Mouse (Mus musculus) midbrain, postnatal 0 days (tissue): ENCODE data around the gene Pbx4. TPM values are rescaled to one million over a fixed set of nuclear protein-coding genes. Genes with fewer than 3 reads are reported as not detected.
A peak's percentile ranks its signal among the peaks of the same experiment; 100 is the strongest.

Source experiments
- ATAC-seq: fragments of 200-750 bp; cut with Nextera tagmentation; 2 replicates; pipeline ENCODE4 v1.8.0; 2017; ENCODE audit warnings: moderate number of reproducible peaks, mild to moderate bottlenecking, moderate TSS enrichment, moderate library complexity; ENCODE audit not compliant: low FRiP score
- DNase-seq: peaks from one replicate; pipeline ENCODE4 v3.0.0-alpha.2; 2015; ENCODE audit warnings: low spot score
- H3K27ac ChIP-seq: fragments of 300-500 bp; sonication (generic); 2 replicates; pipeline ENCODE4 v1.5.1; 2014; ENCODE audit warnings: low read depth, mild to moderate bottlenecking, low read length, mixed read lengths
- H3K27me3 ChIP-seq: fragments of 300-500 bp; sonication (generic); 2 replicates; pipeline ENCODE4 v1.6.1; 2014; ENCODE audit warnings: low read length, control low read depth, mixed read lengths; ENCODE audit not compliant: insufficient read depth
- H3K36me3 ChIP-seq: fragments of 300-500 bp; sonication (generic); 2 replicates; pipeline ENCODE4 v1.6.1; 2014; ENCODE audit warnings: low read length, control low read depth, mixed read lengths; ENCODE audit not compliant: insufficient read depth
- H3K4me1 ChIP-seq: fragments of 300-500 bp; sonication (generic); 2 replicates; pipeline ENCODE4 v1.6.1; 2014; ENCODE audit warnings: mild to moderate bottlenecking, control low read depth, antibody characterized with exemption, low read length, mixed read lengths; ENCODE audit not compliant: insufficient read depth
- H3K4me2 ChIP-seq: fragments of 300-500 bp; sonication (generic); 2 replicates; pipeline ENCODE4 v1.6.1; 2014; ENCODE audit warnings: low read depth, mild to moderate bottlenecking, low read length, mixed read lengths; ENCODE audit not compliant: poor library complexity, severe bottlenecking
- H3K4me3 ChIP-seq: fragments of 300-500 bp; sonication (generic); 2 replicates; pipeline ENCODE4 v1.5.1; 2014; ENCODE audit warnings: low read depth, mild to moderate bottlenecking, low read length, moderate library complexity
- H3K9ac ChIP-seq: fragments of 300-500 bp; sonication (generic); replicated peaks from 2 replicates; pipeline ENCODE4 v1.6.1; 2014; ENCODE audit warnings: mild to moderate bottlenecking, low read length, moderate library complexity, mixed read lengths; ENCODE audit not compliant: poor library complexity, severe bottlenecking
- H3K9me3 ChIP-seq: fragments of 300-500 bp; sonication (generic); 2 replicates; pipeline ENCODE4 v1.6.1; 2016; ENCODE audit warnings: low read length, control low read depth
- CTCF ChIP-seq: IDR thresholded peaks from 2 replicates; pipeline ENCODE4 v1.5.1; 2016; ENCODE audit warnings: antibody characterized with exemption, mild to moderate bottlenecking
- WGBS: fragments of 180-500 bp; shearing (Covaris S2); extraction: QIAGEN DNeasy Blood & Tissue Kit; methylation state at CpG from one replicate; pipeline ENCODE4 v1.1.7; 2014; 5-methylcytosine and 5-hydroxymethylcytosine counted together
- polyA plus RNA-seq: library from polyadenylated mRNA; unstranded; fragments of >200 nt; fragmentation: Nextera tagmentation; extraction: Ambion mirVana; gene quantifications from 2 replicates; pipeline ENCODE4 v1.2.1, GENCODE M21; 2015
- total RNA-seq: library from RNA; depleted of rRNA; stranded (reverse); fragments of >200 nt; gene quantifications from 2 replicates; pipeline ENCODE4 v1.2.3, GENCODE M21; 2014

Pbx4 gene
- total and polyA plus RNA-seq, 2 experiments from 2014 or later = 43.9 to 98.8 TPM

GRCm38 (mm10) chr8:69877396-69877795 lies 45.1 kb downstream of the Pbx4 start:
- Histone ChIP-seq H3K27ac (no peak overlapping the region), H3K4me1 (0 out of 2 replicates have a peak, but pooled peaks cover 2% of the 10 kb centered on the region), H3K9ac (no peak overlapping the region), H3K27me3 (peaks cover 31% of the 10 kb centered on the region), H3K4me3 (no peak overlapping the region), H3K9me3 (no peaks in the 10 kb centered on the region), H3K4me2 (no peak overlapping the region), H3K36me3 (no peaks in the 10 kb centered on the region)
- no peak for TF ChIP-seq CTCF
- DNase-seq = no peak
- no peak for ATAC-seq
- WGBS = 95% methylated on average over 4 of the region's 4 CpGs

GRCm38 (mm10) chr8:69877992-69878391 lies 45.7 kb downstream of the Pbx4 start:
- WGBS = 39% methylated on average over 3 of the region's 3 CpGs
- H3K4me1 ChIP-seq = 0 out of 2 replicates have a peak, but pooled peaks cover 2% of the 10 kb centered on the region
- ATAC-seq = no peak
- H3K27ac ChIP-seq = no peak overlapping the region
- no peak overlapping the region for H3K4me3 ChIP-seq
- no peak overlapping the region for H3K9ac ChIP-seq
- no peak overlapping the region for H3K4me2 ChIP-seq
- H3K27me3 ChIP-seq = peaks cover 37% of the 10 kb centered on the region
- no peaks in the 10 kb centered on the region for H3K36me3 ChIP-seq
- H3K9me3 ChIP-seq = no peaks in the 10 kb centered on the region
- TF ChIP-seq CTCF = no peak
- no peak for DNase-seq

GRCm38 (mm10) chr8:69879678-69880077 lies 47.4 kb downstream of the Pbx4 start:
- 53% methylated on average over 8 of the region's 8 CpGs for WGBS
- H3K9ac ChIP-seq = no peak overlapping the region
- H3K36me3 ChIP-seq = no peaks in the 10 kb centered on the region
- H3K4me2 ChIP-seq = 0 out of 2 replicates have a peak overlapping the region, but pooled peaks have one; percentile 49
- no peaks in the 10 kb centered on the region for H3K9me3 ChIP-seq
- DNase-seq = no peak
- peak overlapping the region; percentile 38; the same call in 1 of the 2 replicates for H3K4me3 ChIP-seq
- H3K4me1 ChIP-seq = 0 out of 2 replicates have a peak, but pooled peaks cover 2% of the 10 kb centered on the region
- peaks cover 54% of the 10 kb centered on the region for H3K27me3 ChIP-seq
- ATAC-seq = no peak
- TF ChIP-seq CTCF = no peak
- H3K27ac ChIP-seq = no peak overlapping the region

GRCm38 (mm10) chr8:69880841-69881240 lies 48.5 kb downstream of the Pbx4 start:
- Histone ChIP-seq H3K4me2 (peak overlapping the region; percentile 49), H3K4me3 (peak overlapping the region; percentile 38), H3K27ac (no peak overlapping the region), H3K27me3 (peaks cover 65% of the 10 kb centered on the region), H3K4me1 (peaks cover 4% of the 10 kb centered on the region; the same call in 1 of the 2 replicates), H3K9me3 (no peaks in the 10 kb centered on the region), H3K36me3 (no peaks in the 10 kb centered on the region), H3K9ac (no peak overlapping the region)
- ATAC-seq (no peak), DNase-seq (no peak)
- WGBS = 12% methylated on average over 37 of the region's 37 CpGs
- TF ChIP-seq CTCF = no peak

DNA sequence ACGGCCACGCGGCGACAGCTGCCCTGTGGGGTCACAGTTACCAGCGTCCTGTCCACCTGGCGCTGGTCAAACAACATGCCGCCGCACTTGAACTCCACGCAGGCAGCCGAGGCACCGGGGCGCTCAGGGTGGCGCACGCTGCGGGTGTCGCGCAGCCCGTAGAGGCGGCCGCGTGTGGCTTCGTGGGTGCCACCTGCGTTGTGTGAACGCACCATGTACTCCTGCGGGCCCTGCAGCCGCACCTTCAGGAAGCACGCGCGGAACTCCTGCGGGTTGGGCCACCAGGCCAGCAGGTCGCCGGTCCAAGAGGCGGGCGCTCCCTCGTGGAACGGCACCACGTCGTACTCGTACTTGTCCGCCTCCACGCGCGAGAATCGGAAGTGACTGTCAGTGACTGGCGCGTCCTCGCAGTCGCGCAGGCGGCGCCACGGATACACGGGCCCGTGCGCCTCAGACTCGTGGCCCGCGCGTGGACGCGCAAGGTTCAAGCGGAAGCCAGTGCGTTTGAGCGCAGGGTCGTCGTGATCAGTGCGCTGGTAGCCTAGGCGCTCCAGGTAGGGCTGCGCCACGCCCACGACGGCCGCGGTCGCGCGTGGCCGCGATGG lies 49.1 kb downstream of the Pbx4 start:
- peak overlapping the region; percentile 49 for H3K4me2 ChIP-seq
- DNase-seq = no peak
- 21% methylated on average over 79 of the region's 79 CpGs for WGBS

GRCm38 (mm10) chr8:69882021-69882756 lies 49.9 kb downstream of the Pbx4 start:
- Histone ChIP-seq H3K9ac (0 out of 2 replicates have a peak overlapping the region, but pooled peaks have one; percentile 44), H3K36me3 (no peaks in the 10 kb centered on the region), H3K27me3 (peaks cover 78% of the 10 kb centered on the region), H3K4me3 (peak overlapping the region; percentile 38), H3K4me1 (peaks cover 6% of the 10 kb centered on the region; the same call in 1 of the 2 replicates), H3K9me3 (no peaks in the 10 kb centered on the region), H3K27ac (no peak overlapping the region), H3K4me2 (peak overlapping the region; percentile 49)
- ATAC-seq (peak; percentile 70), DNase-seq (peak; percentile 88)
- 5% methylated on average over 102 of the region's 103 CpGs for WGBS
- no peak for TF ChIP-seq CTCF

More for the DNA sequence above, 49.1 kb downstream of the Pbx4 start:
- peak overlapping the region; percentile 38 for H3K4me3 ChIP-seq
- H3K9ac ChIP-seq = 0 out of 2 replicates have a peak overlapping the region, but pooled peaks have one; percentile 44
- peaks cover 6% of the 10 kb centered on the region; the same call in 1 of the 2 replicates for H3K4me1 ChIP-seq
- ATAC-seq = peak; percentile 31
- no peaks in the 10 kb centered on the region for H3K9me3 ChIP-seq
- peaks cover 70% of the 10 kb centered on the region for H3K27me3 ChIP-seq
- H3K36me3 ChIP-seq = no peaks in the 10 kb centered on the region
- no peak overlapping the region for H3K27ac ChIP-seq
- no peak for TF ChIP-seq CTCF
